Mouse (Mus musculus) olfactory bulb, adult 2 months (tissue): ENCODE results near the gene Gpa33.

ENCODE experiments used
- CTCF ChIP-seq: fragments of 200-500 bp; IDR thresholded peaks from 2 replicates; pipeline ENCODE4 v1.5.1; 2012; ENCODE audit warnings: low read depth, mild to moderate bottlenecking, low read length, moderate library complexity; ENCODE audit not compliant: insufficient read depth
- POLR2A ChIP-seq: fragments of 200-500 bp; IDR thresholded peaks from 2 replicates; pipeline ENCODE4 v1.6.1; 2012; ENCODE audit warnings: mild to moderate bottlenecking, low read depth, low read length, moderate library complexity; ENCODE audit not compliant: insufficient read depth

DNA sequence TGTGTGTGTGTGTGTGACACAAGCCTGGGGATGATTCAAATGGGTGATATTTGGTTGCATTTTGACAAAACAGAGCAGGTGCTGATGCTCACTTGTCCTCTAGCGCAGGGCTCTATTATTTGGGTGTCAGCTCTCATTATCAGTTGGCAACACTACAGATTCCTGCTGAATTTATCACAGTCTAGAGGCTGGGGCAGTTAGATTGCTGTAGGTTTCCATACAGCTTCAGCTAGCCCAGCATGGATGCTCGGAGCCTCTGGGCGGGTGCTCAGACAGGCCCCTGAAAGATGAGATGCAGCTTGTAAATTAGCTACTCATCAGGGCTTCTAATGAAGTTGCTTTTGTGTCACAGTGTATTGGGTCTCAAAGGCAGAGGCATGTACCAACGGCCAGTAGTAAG lies 37.4 kb downstream of the Gpa33 start:
- TF ChIP-seq CTCF (no peak), POLR2A (no peak)
